Mouse (Mus musculus) cerebellum, postnatal 4 days (tissue): ENCODE data around the gene Tpi1.

Source experiments
- DNase-seq, 2 experiments: peaks; one replicate each; pipeline ENCODE4 v3.0.0; 2022; ENCODE audit warnings: low spot score in 2 of 2, mixed read lengths in 1 of 2

Tpi1 gene

DNA sequence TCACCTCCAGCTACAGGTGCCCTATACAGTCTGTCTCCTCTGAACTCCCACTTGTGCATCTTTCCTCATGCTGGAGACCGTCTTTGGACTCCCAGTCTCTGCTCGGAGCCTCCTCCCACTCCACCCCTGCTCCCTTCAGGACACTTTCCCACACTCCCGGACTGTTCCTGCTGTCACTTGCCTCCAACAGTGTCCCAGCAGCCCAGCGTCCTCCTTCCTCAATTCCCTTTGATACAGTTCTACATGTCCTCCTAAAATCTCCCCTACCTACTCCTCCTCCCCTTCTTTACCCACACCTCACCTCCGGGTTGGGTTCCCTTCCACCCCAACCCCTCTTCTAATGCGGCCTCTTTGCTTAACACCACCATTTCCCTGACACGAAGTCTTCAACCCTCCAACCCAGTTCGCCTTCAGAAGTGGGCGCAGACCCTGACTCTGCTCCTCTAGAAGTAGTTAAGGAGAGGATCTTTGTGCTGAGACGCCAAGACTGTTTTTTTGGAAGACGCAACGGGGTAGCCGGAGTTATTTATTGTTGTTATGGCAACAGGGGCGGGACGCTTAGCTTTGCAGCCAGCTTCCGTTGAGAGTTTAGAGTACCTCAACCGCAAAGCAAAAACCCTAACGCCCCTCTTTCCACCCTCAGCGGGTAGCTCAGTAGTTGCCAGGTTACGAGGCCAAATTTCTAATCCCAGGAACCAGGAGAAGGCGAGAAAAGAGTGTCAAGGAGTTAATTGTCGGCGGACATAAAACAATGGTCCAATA, 34.7 kb downstream of the Tpi1 start, which contains the start of gene Lrrc23:
Gene Lrrc23 (minus strand): TSS at position 506 of the 762 bp plus-strand sequence.
- DNase-seq = peak in 1 of 2 experiments; percentile 40

DNA sequence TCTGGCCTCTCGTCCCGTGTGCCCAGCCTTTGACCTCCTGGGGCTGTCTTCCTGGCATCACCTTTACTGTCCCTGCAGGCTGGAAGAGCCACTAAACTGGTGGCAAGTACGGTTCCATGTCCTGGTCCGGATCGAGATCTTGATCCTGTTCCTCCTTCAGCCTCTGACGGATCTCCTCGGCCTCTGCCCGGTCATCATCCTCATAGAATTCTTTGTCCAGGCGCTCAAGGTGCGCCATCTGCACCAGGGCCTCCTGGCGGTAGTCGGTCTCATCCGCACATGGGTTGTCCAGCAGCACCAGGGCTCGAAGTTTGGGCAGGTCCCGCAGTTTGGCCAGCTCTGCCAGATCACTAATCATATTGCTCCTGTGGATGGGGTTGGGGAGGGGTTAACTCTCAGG, 43.6 kb downstream of the Tpi1 start:
- DNase-seq = no peak

DNA sequence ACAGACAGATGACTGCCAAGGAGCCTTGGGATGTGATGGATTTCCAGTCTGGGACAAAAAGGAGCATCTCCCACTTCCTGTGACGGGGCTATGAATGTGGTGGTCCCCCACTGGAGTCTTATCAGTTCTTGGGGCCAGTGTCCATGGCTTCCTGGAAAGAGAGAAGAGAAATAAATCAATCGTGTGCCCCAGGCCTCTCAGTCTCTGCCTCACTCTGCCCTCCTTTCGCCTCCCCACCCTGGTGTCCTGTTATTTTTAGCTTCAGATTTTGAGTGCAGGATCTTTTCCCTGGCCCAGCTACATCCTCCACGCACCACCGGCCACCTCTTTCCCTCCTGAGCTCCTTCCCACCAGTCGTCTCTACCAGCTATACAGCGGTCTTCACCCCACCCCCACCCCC, 44.1 kb downstream of the Tpi1 start:
- DNase-seq = no peak

DNA sequence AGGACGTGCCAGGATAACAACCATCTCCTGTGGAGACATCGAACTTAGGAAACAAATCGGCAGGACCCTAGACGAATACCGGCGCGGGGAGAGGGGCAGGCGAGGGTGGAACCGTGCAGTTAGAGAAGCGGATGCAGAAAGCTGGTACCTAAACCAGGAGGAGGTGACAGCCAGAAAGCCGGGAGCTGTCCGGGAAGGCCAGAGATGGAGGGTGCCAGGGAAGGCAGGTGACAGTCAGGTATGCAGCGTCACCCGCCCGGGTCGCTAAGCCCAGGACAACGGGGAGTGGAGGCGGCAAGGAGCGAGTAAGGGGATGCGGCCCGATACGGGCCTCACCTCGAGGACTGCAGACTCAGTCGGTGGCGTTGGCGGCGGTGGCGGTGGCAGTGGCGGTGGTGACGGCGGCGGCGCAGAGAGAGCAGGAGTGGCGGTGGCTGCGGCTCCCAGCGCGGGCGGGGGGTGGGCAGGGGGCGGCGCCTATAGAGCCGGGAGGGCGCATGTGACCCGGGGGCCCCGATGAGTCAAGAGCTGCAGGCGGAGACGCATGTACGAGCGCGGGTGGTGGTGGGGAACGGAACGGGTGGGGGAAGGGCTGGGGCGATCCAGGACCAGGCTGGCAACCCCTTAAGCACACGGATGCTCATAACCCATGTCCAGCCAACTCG, 44.9 kb downstream of the Tpi1 start, which contains the start of gene Eno2:
Gene Eno2 (minus strand): TSS at position 573 of the 665 bp plus-strand sequence.
- DNase-seq = peak; percentile 42 to 67

DNA sequence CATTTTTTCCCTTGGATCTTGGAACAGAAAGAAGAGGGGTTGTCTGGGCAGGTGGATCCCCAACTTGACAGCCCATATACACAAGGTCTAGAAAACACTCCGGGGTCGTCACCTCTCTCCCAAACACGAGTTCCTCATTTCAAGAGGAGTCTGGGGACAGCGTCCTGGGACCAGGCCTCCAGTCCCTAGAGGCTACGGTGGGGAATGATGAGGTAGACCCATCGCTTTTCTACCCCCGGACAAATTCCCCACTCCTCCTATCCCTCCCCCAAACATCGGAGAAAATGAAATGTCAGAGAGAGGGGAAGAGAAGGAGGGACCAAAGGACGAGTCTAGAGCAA, 45.4 kb downstream of the Tpi1 start:
- DNase-seq = no peak

DNA sequence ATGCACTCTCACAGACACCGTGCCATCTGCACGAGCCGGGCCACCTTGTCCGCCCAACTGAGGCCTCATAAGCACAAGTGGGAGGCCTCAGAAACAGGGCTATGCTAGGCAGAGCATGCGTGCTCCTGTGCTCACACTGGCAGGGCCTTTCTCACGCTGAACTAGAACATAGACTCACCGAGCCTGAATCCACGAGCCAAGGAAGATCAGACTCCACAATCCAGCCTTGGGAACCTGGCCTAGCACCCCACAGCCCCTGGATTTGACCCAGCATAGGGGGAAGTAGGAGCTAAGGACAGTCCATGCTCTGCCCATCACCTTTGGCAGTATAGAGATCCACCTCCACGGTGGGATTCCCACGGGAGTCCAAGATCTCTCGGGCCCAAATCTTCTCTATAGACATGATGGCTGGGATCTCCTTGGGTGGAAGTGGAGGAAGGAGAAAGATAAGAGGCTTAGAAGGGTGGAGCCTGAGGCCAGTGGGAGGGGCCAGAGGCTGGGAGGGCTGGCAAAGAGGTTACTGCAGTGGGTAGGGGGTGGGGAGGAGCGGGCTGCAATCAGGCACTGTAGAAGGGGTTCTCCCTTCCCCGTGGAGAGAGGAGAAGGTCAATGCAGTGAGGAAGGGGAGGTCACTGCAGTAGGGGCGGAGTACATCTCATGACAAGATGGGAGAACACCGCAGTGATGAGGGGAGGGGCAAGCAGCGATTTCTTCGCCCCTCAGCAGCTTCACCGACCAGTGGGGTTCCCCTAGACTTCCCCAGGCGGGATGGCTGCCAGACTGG, 46.0 kb downstream of the Tpi1 start:
- DNase-seq = no peak

DNA sequence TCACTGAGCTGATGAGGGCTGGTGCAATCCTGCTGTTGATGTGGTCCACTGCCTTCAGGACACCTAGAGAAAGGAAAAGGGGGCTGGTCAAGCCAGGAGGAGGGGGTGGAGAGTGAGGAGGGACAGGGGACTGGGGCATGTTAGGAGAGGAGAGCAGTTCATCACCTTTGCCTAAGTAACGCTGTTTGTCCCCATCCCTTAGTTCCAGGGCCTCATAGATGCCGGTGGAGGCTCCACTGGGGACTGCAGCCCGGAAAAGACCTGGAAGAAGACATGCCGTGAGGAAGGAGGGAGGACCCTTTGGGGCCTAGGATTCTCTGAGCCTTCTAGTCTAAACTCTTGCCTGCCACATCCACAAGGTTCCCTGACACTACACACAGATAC, 46.6 kb downstream of the Tpi1 start:
- no peak for DNase-seq

DNA sequence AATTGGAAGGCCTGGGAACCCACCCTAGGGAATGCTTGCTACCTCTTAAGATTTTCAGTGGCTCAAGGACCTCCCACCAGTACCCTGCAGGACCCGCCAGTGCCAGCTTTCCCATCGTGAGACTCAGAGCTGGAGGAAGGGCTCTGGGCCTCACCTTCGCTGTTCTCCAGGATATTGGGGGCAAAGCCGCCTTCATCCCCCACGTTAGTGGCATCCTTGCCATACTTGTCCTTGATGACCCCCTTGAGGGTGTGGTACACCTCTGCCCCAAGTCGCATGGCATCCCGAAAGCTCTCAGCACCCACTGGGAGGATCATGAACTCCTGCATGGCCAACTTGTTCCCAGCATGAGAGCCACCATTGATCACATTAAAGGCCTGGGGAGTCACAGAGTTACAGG, 48.1 kb downstream of the Tpi1 start:
- DNase-seq = no peak
